Mouse (Mus musculus) heart, postnatal 0 days (tissue): ENCODE results near the gene Alppl2.

Experiments used
- CTCF ChIP-seq: IDR thresholded peaks from 2 replicates; pipeline ENCODE4 v1.5.1; 2016; ENCODE audit warnings: antibody characterized with exemption, control low read depth, low read depth
- EP300 ChIP-seq: IDR thresholded peaks from 2 replicates; pipeline ENCODE4 v1.6.1; 2016; ENCODE audit warnings: antibody characterized with exemption, low read depth

DNA sequence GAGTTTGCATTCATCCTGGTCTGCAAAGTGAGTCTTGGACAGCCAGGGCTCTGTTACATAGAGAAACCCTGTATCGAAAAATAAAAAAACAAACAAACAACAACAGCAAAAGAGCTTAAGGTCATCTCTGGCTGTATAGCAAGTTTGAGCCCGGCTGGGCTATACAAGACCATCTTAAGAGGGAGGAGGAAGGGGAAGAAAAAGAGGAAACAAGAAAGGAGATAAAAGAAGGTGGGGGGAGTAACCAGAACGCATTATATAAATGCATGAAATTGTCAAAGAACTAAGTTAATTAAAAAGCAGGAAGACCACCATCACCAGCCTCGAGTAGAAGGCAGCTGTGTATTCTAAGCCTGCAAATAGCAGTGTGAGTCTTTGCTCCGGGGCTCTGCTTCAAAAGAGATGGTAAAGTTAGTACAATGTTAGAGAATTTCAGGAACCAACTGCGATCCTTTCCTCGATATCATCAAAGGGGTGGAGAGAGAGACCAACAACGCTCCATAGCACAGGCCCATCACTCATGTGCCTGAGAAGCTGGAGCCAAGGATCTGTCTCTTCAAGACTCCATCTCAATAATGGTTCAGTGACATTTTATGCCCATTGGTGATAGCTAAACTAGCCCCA, 30.6 kb downstream of the Alppl2 start:
- TF ChIP-seq CTCF (no peak), EP300 (no peak)
